ENCODE assay signal across 8 mouse cellular contexts in genomic region chr9:77909572-77910269, GRCm38 (mm10). TPM values are rescaled to one million over a fixed set of nuclear protein-coding genes. Genes with fewer than 3 reads are reported as not detected.
DNase-seq lines count a peak whose midpoint lies in the region; ATAC-seq and TF ChIP-seq lines count a peak whose summit lies in the region.

No protein-coding gene starts in this region.

- H3K27ac ChIP-seq in heart, embryonic 13.5 days (replicated peaks) = peak overlapping the region; percentile 88
- H3K27ac ChIP-seq in hindbrain, embryonic 13.5 days = peak overlapping the region; percentile 94
- peak overlapping the region; percentile 95 for H3K27ac ChIP-seq in stomach, postnatal 0 days (replicated peaks)

- peak overlapping the region; percentile 61 for H3K4me3 ChIP-seq in heart, embryonic 13.5 days
- H3K4me3 ChIP-seq in hindbrain, embryonic 13.5 days = peak overlapping the region; percentile 70
- peak overlapping the region; percentile 70 for H3K4me3 ChIP-seq in stomach, postnatal 0 days (ENCODE audit: low read depth, low read length)

- no peak for TF ChIP-seq CTCF in stomach, postnatal 0 days (IDR thresholded peaks at IDR 0.05; ENCODE audit: low read depth)

- no peak for DNase-seq in heart, adult 8-10 months (ENCODE audit: low spot score)
- peak; percentile 48 for DNase-seq in NIH3T3 (ENCODE audit: low read depth)
- peak; percentile 22 for DNase-seq in lung, postnatal 14 days
- no peak for DNase-seq in stomach, postnatal 0 days (ENCODE audit: low spot score)
- no peak for DNase-seq in frontal cortex, postnatal 10 days (ENCODE audit: low spot score in 2 of 2)
- DNase-seq in adrenal gland, adult (ENCODE audit: inconsistent age in 2 of 2, low spot score in 1 of 2) = no peak

- no peaks in the 10 kb centered on the region for H3K27me3 ChIP-seq in heart, embryonic 13.5 days (replicated peaks)
- no peaks in the 10 kb centered on the region for H3K27me3 ChIP-seq in hindbrain, embryonic 13.5 days
- H3K27me3 ChIP-seq in stomach, postnatal 0 days (ENCODE audit: control insufficient read depth, insufficient read depth, low read length) = no peaks in the 10 kb centered on the region

- H3K4me1 ChIP-seq in heart, embryonic 13.5 days = peaks cover 22% of the 10 kb centered on the region
- peaks cover 18% of the 10 kb centered on the region for H3K4me1 ChIP-seq in hindbrain, embryonic 13.5 days (replicated peaks)
- peaks cover 3% of the 10 kb centered on the region; the same call in 1 of the 2 replicates for H3K4me1 ChIP-seq in stomach, postnatal 0 days (replicated peaks; ENCODE audit: control insufficient read depth, insufficient read depth)

- ATAC-seq in heart, embryonic 13.5 days (ENCODE audit: extremely low read depth, insufficient number of reproducible peaks, low FRiP score, low TSS enrichment) = no peak
- ATAC-seq in hindbrain, embryonic 13.5 days (ENCODE audit: low FRiP score) = 0 out of 2 replicates have a peak, but pooled peaks have one; percentile 5
- no peak for ATAC-seq in stomach, postnatal 0 days (ENCODE audit: low FRiP score, low TSS enrichment)

- peak overlapping the region; percentile 75 for H3K4me2 ChIP-seq in heart, embryonic 13.5 days
- peak overlapping the region; percentile 66 for H3K4me2 ChIP-seq in hindbrain, embryonic 13.5 days
- H3K4me2 ChIP-seq in stomach, postnatal 0 days (replicated peaks; ENCODE audit: low read depth) = peak overlapping the region; percentile 71

- peak overlapping the region; percentile 77 for H3K9ac ChIP-seq in heart, embryonic 13.5 days
- peak overlapping the region; percentile 84 for H3K9ac ChIP-seq in hindbrain, embryonic 13.5 days
- no peak overlapping the region for H3K9ac ChIP-seq in stomach, postnatal 0 days (ENCODE audit: low read length)

- H3K9me3 ChIP-seq in heart, embryonic 13.5 days = no peaks in the 10 kb centered on the region
- no peaks in the 10 kb centered on the region for H3K9me3 ChIP-seq in hindbrain, embryonic 13.5 days
- no peaks in the 10 kb centered on the region for H3K9me3 ChIP-seq in stomach, postnatal 0 days (ENCODE audit: control insufficient read depth, low read length)

- WGBS in heart, embryonic 13.5 days = 30% methylated on average over 10 of the region's 10 CpGs
- 16% methylated on average over 10 of the region's 10 CpGs for WGBS in hindbrain, embryonic 13.5 days
- WGBS in stomach, postnatal 0 days = 21% methylated on average over 10 of the region's 10 CpGs

- no peaks in the 10 kb centered on the region for H3K36me3 ChIP-seq in heart, embryonic 13.5 days
- H3K36me3 ChIP-seq in hindbrain, embryonic 13.5 days = no peaks in the 10 kb centered on the region
- no peaks in the 10 kb centered on the region for H3K36me3 ChIP-seq in stomach, postnatal 0 days (ENCODE audit: control insufficient read depth, insufficient read depth, low read length)

- TF ChIP-seq EP300 in stomach, postnatal 0 days (optimal IDR thresholded peaks at IDR 0.05) = no peak

RNA-seq across cellular contexts. Expression of gene Elovl5, which starts 7.4 kb away (rescaled TPM):
- 65.2 and 69.6 TPM in 2 replicates for polyA plus RNA-seq in heart, embryonic 13.5 days (2015; fragmentation: Nextera tagmentation; extraction: Ambion mirVana)
- total RNA-seq in heart, adult 8-10 months (2022) = 10 to 100 TPM; 26.6 to 33.0 (median 29.9) TPM
- polyA plus RNA-seq in hindbrain, embryonic 13.5 days (2015; fragmentation: Nextera tagmentation; extraction: Ambion mirVana) = 56.6 and 58.5 TPM in 2 replicates
- 38.0 and 39.5 TPM in 2 replicates for polyA plus RNA-seq in stomach, postnatal 0 days (2015; fragmentation: Nextera tagmentation; extraction: Ambion mirVana)

Comparison
In these comparisons a context has a peak if more than half of its experiments do, and no peak if none do; other contexts are left out.
1. DNase-seq: peak in NIH3T3 (single experiment) and lung, postnatal 14 days (single experiment); none in heart, adult 8-10 months (single experiment), stomach, postnatal 0 days (single experiment), frontal cortex, postnatal 10 days (0 of 2) and adrenal gland, adult (0 of 2).
2. Peak in every context shown above with its lines, with median percentiles within 50 percentile points of each other: H3K27ac ChIP-seq, H3K4me2 ChIP-seq and H3K4me3 ChIP-seq.